Mouse (Mus musculus): Measurements from ENCODE around the gene Rpl41. TPM values are rescaled to one million over a fixed set of nuclear protein-coding genes. Genes with fewer than 3 reads are reported as not detected.
A peak's percentile ranks its signal among the peaks of the same experiment; 100 is the strongest.
"Not testable (repeated sequence)": the region's sequence is repeated elsewhere in the genome, so short reads cannot be mapped to it uniquely, and the experiment has no call there.

Rpl41 gene
- polyA plus RNA-seq, 1 experiment: 10,817 TPM

- Histone ChIP-seq H3K27me3 (replicated peaks) (no peaks in the 10 kb centered on the region), H3K4me1 (peaks cover 41% of the 10 kb centered on the region), H3K36me3 (replicated peaks; ENCODE audit: low read length) (peaks cover 54% of the 10 kb centered on the region), H3K9me3 (no peaks in the 10 kb centered on the region), H3K4me3 (replicated peaks) (peak overlapping the region; percentile 75)
- TF ChIP-seq GATA1 (IDR thresholded peaks at IDR 0.05; ENCODE audit: borderline replicate concordance, low read length): no peak
- TF ChIP-seq FLI1 (IDR thresholded peaks at IDR 0.05; ENCODE audit: low read length): no peak
Measured at GRCm38 (mm10) chr10:128563544-128563943, 14.4 kb upstream of the Rpl41 start.

DNA sequence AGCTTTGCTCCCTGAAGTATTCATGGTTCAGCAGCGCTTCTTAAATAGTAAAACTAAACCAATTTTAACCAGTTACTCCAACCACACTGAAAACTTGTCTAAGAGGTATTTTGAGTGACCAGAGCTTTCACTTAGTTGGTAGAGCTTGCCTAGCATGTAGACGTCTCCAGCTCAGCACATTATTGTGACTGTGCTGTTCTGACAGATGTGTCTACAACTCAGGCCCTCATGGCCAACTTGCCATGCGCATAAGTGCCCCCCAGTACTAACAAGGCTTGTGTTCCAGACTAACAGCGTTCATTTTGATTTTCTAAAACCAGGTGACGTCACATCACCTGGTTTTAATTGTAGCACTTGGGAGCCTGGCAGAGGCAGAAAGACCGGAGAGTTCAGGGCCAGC lies 7.9 kb upstream of the Rpl41 start:
- Histone ChIP-seq H3K9me3 (no peaks in the 10 kb centered on the region), H3K27me3 (replicated peaks) (no peaks in the 10 kb centered on the region), H3K4me3 (replicated peaks) (no peak overlapping the region), H3K36me3 (replicated peaks; ENCODE audit: low read length) (peaks cover 54% of the 10 kb centered on the region), H3K4me1 (peaks cover 16% of the 10 kb centered on the region)
- TF ChIP-seq GATA1 (IDR thresholded peaks at IDR 0.05; ENCODE audit: borderline replicate concordance, low read length): no peak

GRCm38 (mm10) chr10:128556286-128556685 lies 7.2 kb upstream of the Rpl41 start:
- peaks cover 15% of the 10 kb centered on the region for H3K4me1 ChIP-seq

GRCm38 (mm10) chr10:128555567-128555966 lies 6.5 kb upstream of the Rpl41 start:
- Histone ChIP-seq H3K4me1 (peaks cover 19% of the 10 kb centered on the region), H3K36me3 (replicated peaks; ENCODE audit: low read length) (peaks cover 40% of the 10 kb centered on the region)
- not testable (repeated sequence) for H3K4me3 ChIP-seq (replicated peaks); H3K27me3 ChIP-seq (replicated peaks); H3K9me3 ChIP-seq

More at GRCm38 (mm10) chr10:128556286-128556685, 7.2 kb upstream of the Rpl41 start:
- no peak overlapping the region for H3K4me3 ChIP-seq (replicated peaks)
- H3K27me3 ChIP-seq (replicated peaks): no peaks in the 10 kb centered on the region
- no peak for TF ChIP-seq FLI1 (IDR thresholded peaks at IDR 0.05; ENCODE audit: low read length)
- TF ChIP-seq GATA1 (IDR thresholded peaks at IDR 0.05; ENCODE audit: borderline replicate concordance, low read length): no peak
- H3K36me3 ChIP-seq (replicated peaks; ENCODE audit: low read length): peaks cover 47% of the 10 kb centered on the region
- no peaks in the 10 kb centered on the region for H3K9me3 ChIP-seq

- peaks cover 27% of the 10 kb centered on the region for H3K4me1 ChIP-seq
- not testable (repeated sequence) for H3K36me3 ChIP-seq (replicated peaks; ENCODE audit: low read length); H3K9me3 ChIP-seq; H3K27me3 ChIP-seq (replicated peaks)
- H3K4me3 ChIP-seq (replicated peaks): peak overlapping the region; percentile 46
Measured at GRCm38 (mm10) chr10:128550144-128550823, 1.2 kb upstream of the Rpl41 start.

DNA sequence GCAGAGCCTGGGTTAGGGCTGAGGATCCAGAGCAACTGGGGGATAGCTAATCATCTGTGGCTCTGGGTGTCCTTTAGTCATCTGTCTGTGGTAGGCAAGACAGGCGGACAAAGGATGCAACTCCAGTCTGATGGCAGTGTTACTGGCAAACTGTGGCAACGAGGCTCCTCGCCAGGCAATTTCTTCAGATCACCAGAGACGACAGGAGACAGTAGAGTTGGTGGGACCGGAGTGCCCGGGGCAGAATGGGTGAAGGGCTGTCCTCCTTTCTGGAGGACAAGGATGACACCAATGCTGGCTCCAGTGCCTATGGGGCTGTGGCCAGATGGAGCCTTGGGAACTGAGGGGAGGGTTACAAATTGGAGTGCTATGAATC lies 565 bp upstream of the Rpl41 start:
- Histone ChIP-seq H3K36me3 (replicated peaks; ENCODE audit: low read length) (peaks cover 15% of the 10 kb centered on the region), H3K4me1 (peaks cover 34% of the 10 kb centered on the region), H3K4me3 (replicated peaks) (peak overlapping the region; percentile 73)
- H3K9me3 ChIP-seq; H3K27me3 ChIP-seq (replicated peaks): not testable (repeated sequence)

DNA sequence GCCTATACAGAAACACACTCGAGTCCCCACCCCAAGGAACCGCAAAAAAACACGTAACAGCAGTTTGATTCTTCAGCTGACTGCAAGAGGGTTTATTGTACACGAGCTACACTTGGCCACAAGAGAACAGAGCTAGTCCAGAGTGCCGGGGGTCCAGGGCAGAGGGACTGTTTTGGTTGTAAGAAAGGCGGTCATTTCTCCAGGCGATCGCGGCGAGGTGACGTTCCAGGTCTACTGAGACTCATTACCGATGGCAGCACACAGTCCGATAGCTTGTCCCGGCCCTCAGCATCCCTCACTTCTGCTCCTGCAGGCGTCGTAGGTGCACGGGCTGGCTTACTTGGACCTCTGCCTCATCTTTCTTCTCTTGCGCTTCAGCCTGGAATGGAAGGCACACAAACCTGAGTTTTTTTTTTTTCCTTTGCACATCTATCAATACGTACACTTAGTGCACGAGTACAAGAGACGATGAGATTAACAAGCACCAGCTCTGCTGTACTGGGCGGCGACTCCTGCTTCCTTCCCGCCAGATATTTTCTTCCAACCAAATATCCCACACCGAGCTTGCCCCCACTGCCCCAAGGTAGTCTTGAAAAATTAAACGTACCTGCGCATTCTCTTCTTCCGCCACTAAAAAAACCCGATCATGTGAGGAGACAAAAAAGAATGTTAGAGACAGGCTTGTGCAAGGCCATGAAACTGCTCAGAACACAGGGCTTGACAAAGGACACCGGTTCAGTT lies 884 bp downstream of the Rpl41 start:
- H3K4me3 ChIP-seq (replicated peaks): peak overlapping the region; percentile 97
- H3K4me1 ChIP-seq: peaks cover 46% of the 10 kb centered on the region
- peaks cover 29% of the 10 kb centered on the region for H3K36me3 ChIP-seq (replicated peaks; ENCODE audit: low read length)
- not testable (repeated sequence) for H3K9me3 ChIP-seq; H3K27me3 ChIP-seq (replicated peaks)

GRCm38 (mm10) chr10:128547361-128548032 lies 1.6 kb downstream of the Rpl41 start, which contains the start of gene Zc3h10:
TSS of gene Zc3h10 (minus strand) at chr10:128547774.
- H3K27me3 ChIP-seq (replicated peaks): no peaks in the 10 kb centered on the region
- TF ChIP-seq FLI1 (IDR thresholded peaks at IDR 0.05; ENCODE audit: low read length): peak; percentile 90
- TF ChIP-seq GATA1 (IDR thresholded peaks at IDR 0.05; ENCODE audit: borderline replicate concordance, low read length): no peak
- peaks cover 50% of the 10 kb centered on the region for H3K4me1 ChIP-seq
- no peaks in the 10 kb centered on the region for H3K9me3 ChIP-seq
- peak within 1 kb of the TSS; percentile 97 for H3K4me3 ChIP-seq (replicated peaks)
- peaks cover 36% of the 10 kb centered on the region for H3K36me3 ChIP-seq (replicated peaks; ENCODE audit: low read length)

GRCm38 (mm10) chr10:128546787-128547186 lies 2.3 kb downstream of the Rpl41 start:
- Histone ChIP-seq H3K4me1 (peaks cover 50% of the 10 kb centered on the region), H3K4me3 (replicated peaks) (peak overlapping the region; percentile 97), H3K36me3 (replicated peaks; ENCODE audit: low read length) (peaks cover 43% of the 10 kb centered on the region), H3K9me3 (no peaks in the 10 kb centered on the region), H3K27me3 (replicated peaks) (no peaks in the 10 kb centered on the region)
- TF ChIP-seq GATA1 (IDR thresholded peaks at IDR 0.05; ENCODE audit: borderline replicate concordance, low read length) (no peak), FLI1 (IDR thresholded peaks at IDR 0.05; ENCODE audit: low read length) (no peak)

- peaks cover 46% of the 10 kb centered on the region for H3K36me3 ChIP-seq (replicated peaks; ENCODE audit: low read length)
- peak overlapping the region; percentile 97 for H3K4me3 ChIP-seq (replicated peaks)
- H3K9me3 ChIP-seq: no peaks in the 10 kb centered on the region
- H3K4me1 ChIP-seq: peaks cover 50% of the 10 kb centered on the region
- no peaks in the 10 kb centered on the region for H3K27me3 ChIP-seq (replicated peaks)
- TF ChIP-seq GATA1 (IDR thresholded peaks at IDR 0.05; ENCODE audit: borderline replicate concordance, low read length) (no peak), FLI1 (IDR thresholded peaks at IDR 0.05; ENCODE audit: low read length) (no peak)
Measured at GRCm38 (mm10) chr10:128546361-128546760, 2.7 kb downstream of the Rpl41 start.
